Mouse (Mus musculus) neural tube, embryonic 12.5 days (tissue): ENCODE measurements around the gene Mitf. TPM values are rescaled to one million over a fixed set of nuclear protein-coding genes. Genes with fewer than 3 reads are reported as not detected.

Source experiments
- ATAC-seq: fragments of 200-750 bp; cut with Nextera tagmentation; 2 replicates; pipeline ENCODE4 v1.8.0; 2017; ENCODE audit warnings: low read depth, mild to moderate bottlenecking, moderate TSS enrichment, moderate library complexity; ENCODE audit not compliant: low FRiP score
- H3K27ac ChIP-seq: fragments of 300-500 bp; sonication (generic); 2 replicates; pipeline ENCODE4 v1.5.1; 2016
- H3K27me3 ChIP-seq: fragments of 300-500 bp; sonication (generic); replicated peaks from 2 replicates; pipeline ENCODE4 v1.6.1; 2016; ENCODE audit warnings: mild to moderate bottlenecking
- H3K36me3 ChIP-seq: fragments of 300-500 bp; sonication (generic); 2 replicates; pipeline ENCODE4 v1.6.1; 2016; ENCODE audit warnings: mild to moderate bottlenecking
- H3K4me1 ChIP-seq: fragments of 300-500 bp; sonication (generic); 2 replicates; pipeline ENCODE4 v1.6.1; 2016
- H3K4me2 ChIP-seq: fragments of 300-500 bp; sonication (generic); replicated peaks from 2 replicates; pipeline ENCODE4 v1.6.1; 2016; ENCODE audit warnings: mild to moderate bottlenecking
- H3K4me3 ChIP-seq: fragments of 300-500 bp; sonication (generic); 2 replicates; pipeline ENCODE4 v1.5.1; 2016
- H3K9ac ChIP-seq: fragments of 300-500 bp; sonication (generic); 2 replicates; pipeline ENCODE4 v1.6.1; 2016; ENCODE audit warnings: mild to moderate bottlenecking
- H3K9me3 ChIP-seq: fragments of 300-500 bp; sonication (generic); 2 replicates; pipeline ENCODE4 v1.6.1; 2016; ENCODE audit warnings: mild to moderate bottlenecking
- WGBS: fragments of 180-500 bp; shearing (Covaris S2); methylation state at CpG from one replicate; pipeline ENCODE4 v1.1.7; 2016; 5-methylcytosine and 5-hydroxymethylcytosine counted together
- polyA plus RNA-seq: library from polyadenylated mRNA; unstranded; fragments of >200 nt; fragmentation: Nextera tagmentation; extraction: Ambion mirVana; gene quantifications from 2 replicates; pipeline ENCODE4 v1.2.1, GENCODE M21; 2016

Gene Mitf
- polyA plus RNA-seq, 1 experiment from 2014 or later, result 0.87 TPM

DNA sequence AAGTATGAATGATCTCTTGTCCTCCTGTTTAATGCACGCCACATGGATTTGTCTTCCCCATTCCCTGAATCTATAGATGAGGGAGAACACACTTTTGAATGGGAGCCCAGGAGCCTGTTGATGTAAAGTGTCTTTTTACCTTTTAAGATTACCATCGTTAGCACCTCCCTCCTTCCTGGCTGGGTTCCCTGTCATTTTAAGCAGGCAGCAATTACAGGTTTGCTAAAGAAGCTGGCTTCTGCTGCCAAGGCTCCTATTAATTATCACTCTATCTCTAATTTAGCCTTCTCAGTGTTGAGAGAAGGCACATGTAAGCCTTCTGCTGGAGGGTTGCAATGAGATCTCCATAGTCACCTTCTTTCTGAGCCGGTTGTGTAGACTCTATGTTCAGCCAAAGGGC, 21.2 kb downstream of the Mitf start:
- Histone ChIP-seq H3K9me3 (no peaks in the 10 kb centered on the region), H3K9ac (no peak overlapping the region), H3K27me3 (no peaks in the 10 kb centered on the region), H3K4me1 (no peaks in the 10 kb centered on the region), H3K36me3 (no peaks in the 10 kb centered on the region), H3K4me3 (no peak overlapping the region), H3K27ac (no peak overlapping the region), H3K4me2 (no peak overlapping the region)
- ATAC-seq, result no peak
- WGBS, result 78% methylated on average over 3 of the region's 3 CpGs

DNA sequence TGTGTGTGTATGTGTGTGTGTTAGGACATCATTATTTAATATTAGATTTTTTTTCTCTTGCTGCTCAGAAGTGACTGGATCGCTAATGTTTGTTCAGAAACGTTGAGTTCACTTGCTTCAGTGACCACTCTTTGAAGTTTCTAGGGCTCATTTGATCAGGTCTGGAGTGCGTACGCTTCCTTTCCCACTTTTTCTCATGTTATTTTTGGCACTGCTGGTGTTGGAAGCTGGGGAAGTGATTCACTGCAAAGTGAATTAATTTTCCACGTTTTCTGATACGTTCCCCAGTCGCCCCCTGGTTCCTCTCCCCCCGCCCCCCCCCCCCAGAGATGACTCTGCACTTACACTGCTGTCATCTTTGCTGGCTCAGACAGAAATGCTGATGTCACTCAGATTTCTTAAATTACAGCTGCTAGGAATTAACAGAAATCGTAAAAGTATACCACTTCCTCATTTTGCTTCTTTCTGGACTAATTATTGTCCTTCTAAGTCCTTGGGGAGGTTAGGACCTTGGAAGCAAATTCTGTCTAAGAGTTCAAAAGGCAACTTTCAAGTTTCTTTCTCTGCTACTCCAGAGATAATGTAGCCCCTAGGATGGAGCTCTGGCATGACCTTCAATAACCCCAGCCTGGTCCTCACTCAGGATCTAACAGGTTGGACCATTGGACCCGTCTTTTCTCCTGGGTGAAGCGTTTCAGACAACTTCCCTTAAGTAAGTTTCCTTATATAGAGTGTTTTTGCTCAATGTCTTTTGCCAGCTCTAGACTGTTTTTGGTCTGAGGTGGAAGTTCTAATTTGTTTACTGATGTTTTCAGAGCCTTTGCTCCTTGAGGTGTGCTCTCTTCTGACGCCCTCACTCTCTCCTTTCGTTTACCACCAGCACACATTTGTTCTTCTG, 22.2 kb downstream of the Mitf start:
- no peak overlapping the region for H3K27ac ChIP-seq
- H3K9ac ChIP-seq, result no peak overlapping the region
- WGBS, result 75% methylated on average over 13 of the region's 13 CpGs
- H3K4me1 ChIP-seq, result no peaks in the 10 kb centered on the region
- H3K9me3 ChIP-seq, result no peaks in the 10 kb centered on the region
- no peak overlapping the region for H3K4me2 ChIP-seq
- ATAC-seq, result no peak
- no peaks in the 10 kb centered on the region for H3K27me3 ChIP-seq
- H3K4me3 ChIP-seq, result no peak overlapping the region
- no peaks in the 10 kb centered on the region for H3K36me3 ChIP-seq

DNA sequence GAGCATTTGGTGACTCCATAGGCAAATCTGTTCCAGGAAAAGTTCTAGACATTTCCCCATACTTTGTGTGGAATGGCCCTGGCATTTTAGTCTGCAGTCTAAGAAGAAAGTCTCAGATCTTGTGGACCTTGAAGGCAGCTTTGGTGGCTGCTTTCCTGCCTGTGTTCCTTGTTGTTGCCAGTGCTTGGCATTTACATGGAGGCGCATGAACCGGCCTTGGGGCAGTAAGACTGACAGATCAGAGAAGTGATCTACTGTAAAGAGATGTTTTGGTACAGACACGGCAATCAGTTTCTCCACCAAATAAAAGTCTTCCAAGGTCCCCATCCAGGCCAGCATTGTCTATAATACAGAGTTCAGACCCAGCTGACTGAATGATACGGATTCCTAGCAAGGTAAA, 25.6 kb downstream of the Mitf start:
- no peak for ATAC-seq
- no peaks in the 10 kb centered on the region for H3K4me1 ChIP-seq

GRCm38 (mm10) chr6:97836176-97836575, 29.3 kb downstream of the Mitf start:
- Histone ChIP-seq H3K4me1 (no peaks in the 10 kb centered on the region), H3K27me3 (no peaks in the 10 kb centered on the region), H3K4me2 (no peak overlapping the region), H3K27ac (no peak overlapping the region), H3K9me3 (no peaks in the 10 kb centered on the region), H3K9ac (no peak overlapping the region), H3K36me3 (no peaks in the 10 kb centered on the region), H3K4me3 (no peak overlapping the region)
- 82% methylated on average over 7 of the region's 7 CpGs for WGBS
- ATAC-seq, result no peak

More for the DNA sequence above, 25.6 kb downstream of the Mitf start:
- Histone ChIP-seq H3K9me3 (no peaks in the 10 kb centered on the region), H3K4me3 (no peak overlapping the region), H3K9ac (no peak overlapping the region), H3K36me3 (no peaks in the 10 kb centered on the region), H3K27ac (no peak overlapping the region), H3K4me2 (no peak overlapping the region), H3K27me3 (no peaks in the 10 kb centered on the region)
- 97% methylated on average over 4 of the region's 4 CpGs for WGBS

GRCm38 (mm10) chr6:97837711-97838110, 30.9 kb downstream of the Mitf start:
- Histone ChIP-seq H3K27ac (no peak overlapping the region), H3K4me1 (no peaks in the 10 kb centered on the region), H3K9me3 (no peaks in the 10 kb centered on the region), H3K4me3 (no peak overlapping the region), H3K27me3 (no peaks in the 10 kb centered on the region), H3K9ac (no peak overlapping the region), H3K4me2 (no peak overlapping the region), H3K36me3 (no peaks in the 10 kb centered on the region)
- ATAC-seq, result no peak

GRCm38 (mm10) chr6:97839568-97839967, 32.7 kb downstream of the Mitf start:
- H3K9ac ChIP-seq, result no peak overlapping the region
- no peaks in the 10 kb centered on the region for H3K27me3 ChIP-seq
- H3K36me3 ChIP-seq, result no peaks in the 10 kb centered on the region
- no peak overlapping the region for H3K4me3 ChIP-seq
- no peak for ATAC-seq
- no peaks in the 10 kb centered on the region for H3K9me3 ChIP-seq
- no peak overlapping the region for H3K4me2 ChIP-seq
- no peak overlapping the region for H3K27ac ChIP-seq
- no peaks in the 10 kb centered on the region for H3K4me1 ChIP-seq

DNA sequence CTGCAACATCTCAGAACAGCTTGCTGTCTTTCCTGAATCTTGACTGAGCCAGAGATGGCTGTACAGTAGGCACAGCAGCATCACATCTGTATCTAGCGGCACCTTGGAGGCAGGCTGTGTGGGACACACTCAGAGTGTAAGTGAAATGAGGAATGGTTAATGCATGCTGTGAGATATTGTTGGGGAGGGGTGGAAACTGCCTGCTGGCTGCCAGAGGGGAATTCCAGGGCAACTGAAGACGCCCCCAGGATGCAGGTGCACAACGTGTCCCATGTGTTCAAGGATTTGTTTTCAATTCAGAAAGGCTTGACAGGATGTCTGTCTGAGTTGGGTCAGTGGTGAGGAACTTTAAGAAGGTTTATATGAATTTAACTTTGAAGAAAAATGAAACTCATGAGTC, 37.3 kb downstream of the Mitf start:
- no peaks in the 10 kb centered on the region; the same call in 1 of the 2 replicates for H3K4me1 ChIP-seq
- H3K4me2 ChIP-seq, result no peak overlapping the region
- H3K36me3 ChIP-seq, result no peaks in the 10 kb centered on the region
- no peak overlapping the region for H3K27ac ChIP-seq
- 66% methylated on average over 3 of the region's 3 CpGs for WGBS
- ATAC-seq, result no peak
- no peaks in the 10 kb centered on the region for H3K9me3 ChIP-seq
- no peak overlapping the region for H3K9ac ChIP-seq
- H3K27me3 ChIP-seq, result no peaks in the 10 kb centered on the region
- no peak overlapping the region for H3K4me3 ChIP-seq

- ATAC-seq, result no peak
These were observed 41.5 kb downstream of the Mitf start for GRCm38 (mm10) chr6:97848191-97848857.

DNA sequence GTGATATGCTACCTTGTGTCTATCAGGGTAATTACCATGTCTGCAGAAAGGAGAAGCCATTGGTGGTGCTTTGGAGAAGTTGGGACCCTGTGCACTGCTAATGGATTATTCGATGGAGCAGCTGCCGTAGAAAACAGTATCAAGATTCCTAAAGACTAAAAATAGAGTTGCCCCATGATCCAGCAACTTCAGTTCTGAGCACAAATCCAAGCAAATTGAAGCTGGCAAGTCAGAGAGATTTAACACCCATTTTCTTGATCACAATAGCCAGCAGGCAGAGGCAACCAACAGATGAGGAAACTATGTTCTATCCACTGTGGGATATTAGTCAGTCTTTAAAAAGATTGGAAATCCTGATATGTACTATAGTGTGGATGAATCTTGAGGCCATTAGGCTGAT, 47.4 kb downstream of the Mitf start:
- H3K27me3 ChIP-seq, result no peaks in the 10 kb centered on the region
- H3K4me2 ChIP-seq, result no peak overlapping the region
- no peak overlapping the region for H3K4me3 ChIP-seq
- no peak overlapping the region for H3K9ac ChIP-seq
- no peaks in the 10 kb centered on the region for H3K4me1 ChIP-seq
- no peaks in the 10 kb centered on the region for H3K36me3 ChIP-seq
- H3K27ac ChIP-seq, result no peak overlapping the region
- no peak for ATAC-seq
- H3K9me3 ChIP-seq, result no peaks in the 10 kb centered on the region
- 91% methylated on average over 2 of the region's 2 CpGs for WGBS

More at GRCm38 (mm10) chr6:97848191-97848857, 41.5 kb downstream of the Mitf start:
- H3K4me3 ChIP-seq, result no peak overlapping the region
- no peaks in the 10 kb centered on the region for H3K27me3 ChIP-seq
- no peaks in the 10 kb centered on the region for H3K36me3 ChIP-seq
- H3K9ac ChIP-seq, result no peak overlapping the region
- 70% methylated on average over 9 of the region's 9 CpGs for WGBS
- no peaks in the 10 kb centered on the region for H3K9me3 ChIP-seq
- no peak overlapping the region for H3K27ac ChIP-seq
- H3K4me1 ChIP-seq, result no peaks in the 10 kb centered on the region; the same call in 1 of the 2 replicates
- no peak overlapping the region for H3K4me2 ChIP-seq

- no peak overlapping the region for H3K4me3 ChIP-seq
- no peaks in the 10 kb centered on the region for H3K4me1 ChIP-seq
- no peaks in the 10 kb centered on the region for H3K36me3 ChIP-seq
- no peak overlapping the region for H3K4me2 ChIP-seq
- no peaks in the 10 kb centered on the region for H3K27me3 ChIP-seq
- H3K9me3 ChIP-seq, result no peaks in the 10 kb centered on the region
- no peak overlapping the region for H3K27ac ChIP-seq
- no peak overlapping the region for H3K9ac ChIP-seq
- WGBS, result 93% methylated on average over 8 of the region's 8 CpGs
- ATAC-seq, result no peak
These were observed 48.7 kb downstream of the Mitf start for GRCm38 (mm10) chr6:97855420-97856170.

DNA sequence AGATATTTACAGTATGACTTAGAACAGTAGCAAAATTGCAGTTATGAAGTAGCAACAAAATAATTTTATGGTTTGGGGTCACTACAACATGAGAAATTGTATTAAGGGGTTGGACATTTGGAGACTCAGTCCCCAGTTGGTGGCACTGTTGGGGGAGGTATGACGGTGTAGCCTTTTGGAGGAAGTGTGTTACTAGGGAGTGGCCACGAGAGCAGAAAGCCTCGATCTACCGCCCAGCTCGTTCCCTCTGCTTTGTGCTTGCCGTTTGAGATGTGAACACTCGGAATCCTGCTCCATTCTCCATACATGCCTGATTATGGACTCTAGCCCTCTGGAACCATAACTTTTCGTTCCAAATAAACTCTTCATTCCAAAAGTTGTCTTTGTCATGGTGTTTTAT, 49.6 kb downstream of the Mitf start:
- WGBS, result 79% methylated on average over 8 of the region's 8 CpGs
- Histone ChIP-seq H3K9ac (no peak overlapping the region), H3K9me3 (no peaks in the 10 kb centered on the region), H3K27ac (no peak overlapping the region), H3K4me1 (no peaks in the 10 kb centered on the region), H3K27me3 (no peaks in the 10 kb centered on the region), H3K36me3 (no peaks in the 10 kb centered on the region), H3K4me2 (no peak overlapping the region), H3K4me3 (no peak overlapping the region)
- no peak for ATAC-seq

- ATAC-seq, result no peak
- Histone ChIP-seq H3K9ac (no peak overlapping the region), H3K9me3 (no peaks in the 10 kb centered on the region), H3K4me3 (no peak overlapping the region), H3K27ac (no peak overlapping the region), H3K4me2 (no peak overlapping the region), H3K4me1 (no peaks in the 10 kb centered on the region), H3K27me3 (no peaks in the 10 kb centered on the region), H3K36me3 (no peaks in the 10 kb centered on the region)
- WGBS, result 70% methylated on average over 3 of the region's 3 CpGs
These were observed 50.8 kb downstream of the Mitf start for GRCm38 (mm10) chr6:97857690-97858089.
